Mouse (Mus musculus) midbrain, embryonic 13.5 days (tissue): ENCODE data around the gene Zmynd10. TPM values are rescaled to one million over a fixed set of nuclear protein-coding genes. Genes with fewer than 3 reads are reported as not detected.

ENCODE experiments used
- ATAC-seq: fragments of 200-750 bp; cut with Nextera tagmentation; 2 replicates; pipeline ENCODE4 v1.8.0; 2017; ENCODE audit warnings: mild to moderate bottlenecking, moderate TSS enrichment, moderate library complexity
- H3K27ac ChIP-seq: fragments of 300-500 bp; sonication (generic); 2 replicates; pipeline ENCODE4 v1.5.1; 2015; ENCODE audit warnings: inconsistent platforms, mild to moderate bottlenecking, moderate library complexity
- H3K27me3 ChIP-seq: fragments of 300-500 bp; sonication (generic); 2 replicates; pipeline ENCODE4 v1.6.1; 2015; ENCODE audit warnings: mild to moderate bottlenecking, inconsistent platforms
- H3K36me3 ChIP-seq: fragments of 300-500 bp; sonication (generic); 2 replicates; pipeline ENCODE4 v1.6.1; 2015; ENCODE audit warnings: mild to moderate bottlenecking, inconsistent platforms
- H3K4me1 ChIP-seq: fragments of 300-500 bp; sonication (generic); replicated peaks from 2 replicates; pipeline ENCODE4 v1.6.1; 2015; ENCODE audit warnings: inconsistent platforms
- H3K4me2 ChIP-seq: fragments of 300-500 bp; sonication (generic); replicated peaks from 2 replicates; pipeline ENCODE4 v1.6.1; 2015; ENCODE audit warnings: moderate library complexity, mild to moderate bottlenecking, inconsistent platforms
- H3K4me3 ChIP-seq: fragments of 300-500 bp; sonication (generic); replicated peaks from 2 replicates; pipeline ENCODE4 v1.5.1; 2015; ENCODE audit warnings: mild to moderate bottlenecking, inconsistent platforms
- H3K9ac ChIP-seq: fragments of 300-500 bp; sonication (generic); replicated peaks from 2 replicates; pipeline ENCODE4 v1.6.1; 2015; ENCODE audit warnings: mild to moderate bottlenecking, inconsistent platforms
- H3K9me3 ChIP-seq: fragments of 300-500 bp; sonication (generic); 2 replicates; pipeline ENCODE4 v1.6.1; 2016; ENCODE audit warnings: mild to moderate bottlenecking, inconsistent platforms
- WGBS: fragments of 180-500 bp; shearing (Covaris S2); methylation state at CpG from one replicate; pipeline ENCODE4 v1.1.7; 2015; 5-methylcytosine and 5-hydroxymethylcytosine counted together
- polyA plus RNA-seq: library from polyadenylated mRNA; unstranded; fragments of >200 nt; fragmentation: Nextera tagmentation; extraction: Ambion mirVana; gene quantifications from 2 replicates; pipeline ENCODE4 v1.2.1, GENCODE M21; 2015

Zmynd10 gene
- polyA plus RNA-seq, 1 experiment from 2014 or later, result 1.5 TPM

GRCm38 (mm10) chr9:107575579-107576356 is 28.7 kb downstream of the Zmynd10 start:
- Histone ChIP-seq H3K36me3 (peaks cover 38% of the 10 kb centered on the region), H3K27ac (peak overlapping the region; percentile 15; the same call in 1 of the 2 replicates), H3K9me3 (no peaks in the 10 kb centered on the region), H3K4me1 (peaks cover 55% of the 10 kb centered on the region), H3K27me3 (no peaks in the 10 kb centered on the region), H3K9ac (no peak overlapping the region), H3K4me3 (no peak overlapping the region), H3K4me2 (no peak overlapping the region)
- WGBS, result 92% methylated on average over 14 of the region's 14 CpGs
- ATAC-seq, result no peak

- Histone ChIP-seq H3K36me3 (peaks cover 30% of the 10 kb centered on the region), H3K4me1 (peaks cover 55% of the 10 kb centered on the region), H3K9ac (peak within 1 kb of the TSS; percentile 42), H3K27ac (peak within 1 kb of the TSS; percentile 22), H3K9me3 (no peaks in the 10 kb centered on the region), H3K4me3 (peak within 1 kb of the TSS; percentile 27), H3K27me3 (no peaks in the 10 kb centered on the region), H3K4me2 (peak within 1 kb of the TSS; percentile 44)
- peak; percentile 59; the same call in 1 of the 2 replicates for ATAC-seq
- WGBS, result 28% methylated on average over 16 of the region's 16 CpGs
Observed at GRCm38 (mm10) chr9:107576357-107577107, 29.4 kb downstream of the Zmynd10 start, which contains the start of gene Hyal1. Gene Hyal1, plus strand, starts transcription at chr9:107576927.

- Histone ChIP-seq H3K4me2 (no peak overlapping the region), H3K4me3 (no peak overlapping the region), H3K27ac (no peak overlapping the region), H3K9ac (no peak overlapping the region), H3K9me3 (no peaks in the 10 kb centered on the region), H3K36me3 (peaks cover 22% of the 10 kb centered on the region), H3K4me1 (peaks cover 50% of the 10 kb centered on the region), H3K27me3 (no peaks in the 10 kb centered on the region)
- ATAC-seq, result no peak
- WGBS, result 94% methylated on average over 10 of the region's 10 CpGs
Observed at GRCm38 (mm10) chr9:107577871-107578270, 30.8 kb downstream of the Zmynd10 start.

- no peak within 1 kb of the TSS for H3K4me3 ChIP-seq
- no peak for ATAC-seq
- no peaks in the 10 kb centered on the region for H3K9me3 ChIP-seq
- WGBS, result 81% methylated on average over 3 of the region's 3 CpGs
- peaks cover 50% of the 10 kb centered on the region for H3K4me1 ChIP-seq
- H3K27ac ChIP-seq, result no peak within 1 kb of the TSS
- H3K27me3 ChIP-seq, result no peaks in the 10 kb centered on the region
- no peak within 1 kb of the TSS for H3K4me2 ChIP-seq
- H3K9ac ChIP-seq, result peak within 1 kb of the TSS; percentile 1; the same call in 1 of the 2 replicates
- H3K36me3 ChIP-seq, result peaks cover 22% of the 10 kb centered on the region
Observed at GRCm38 (mm10) chr9:107578587-107578986, 31.5 kb downstream of the Zmynd10 start, which contains the start of gene Naa80. Gene Naa80, plus strand, starts transcription at chr9:107578887.

GRCm38 (mm10) chr9:107579023-107579900 is 32.2 kb downstream of the Zmynd10 start:
- H3K27ac ChIP-seq, result no peak overlapping the region
- H3K4me2 ChIP-seq, result no peak overlapping the region

GRCm38 (mm10) chr9:107580501-107581317 is 33.6 kb downstream of the Zmynd10 start, which contains the start of gene Hyal3:
Gene Hyal3, plus strand, starts transcription at chr9:107580818.
- Histone ChIP-seq H3K36me3 (peaks cover 17% of the 10 kb centered on the region), H3K4me2 (peak within 1 kb of the TSS; percentile 97), H3K27ac (peak within 1 kb of the TSS; percentile 80), H3K4me3 (peak within 1 kb of the TSS; percentile 60), H3K9me3 (no peaks in the 10 kb centered on the region), H3K27me3 (no peaks in the 10 kb centered on the region), H3K4me1 (peaks cover 50% of the 10 kb centered on the region), H3K9ac (peak within 1 kb of the TSS; percentile 78)
- under 1% methylated on average over 32 of the region's 32 CpGs for WGBS
- ATAC-seq, result peak; percentile 82

More at GRCm38 (mm10) chr9:107579023-107579900, 32.2 kb downstream of the Zmynd10 start:
- H3K9ac ChIP-seq, result peak overlapping the region; percentile 1; the same call in 1 of the 2 replicates
- no peaks in the 10 kb centered on the region for H3K27me3 ChIP-seq
- H3K9me3 ChIP-seq, result no peaks in the 10 kb centered on the region
- no peak for ATAC-seq
- H3K36me3 ChIP-seq, result peaks cover 22% of the 10 kb centered on the region
- peaks cover 50% of the 10 kb centered on the region for H3K4me1 ChIP-seq
- 94% methylated on average over 14 of the region's 14 CpGs for WGBS
- no peak overlapping the region for H3K4me3 ChIP-seq

- Histone ChIP-seq H3K9me3 (no peaks in the 10 kb centered on the region), H3K4me1 (peaks cover 48% of the 10 kb centered on the region), H3K4me2 (peak overlapping the region; percentile 97), H3K27ac (no peak overlapping the region), H3K9ac (peak overlapping the region; percentile 78), H3K4me3 (peak overlapping the region; percentile 60), H3K36me3 (peaks cover 17% of the 10 kb centered on the region), H3K27me3 (no peaks in the 10 kb centered on the region)
- no peak for ATAC-seq
- 84% methylated on average over 4 of the region's 4 CpGs for WGBS
Observed at GRCm38 (mm10) chr9:107581584-107581983, 34.5 kb downstream of the Zmynd10 start.

GRCm38 (mm10) chr9:107582509-107583062 is 35.5 kb downstream of the Zmynd10 start:
- peaks cover 41% of the 10 kb centered on the region for H3K4me1 ChIP-seq
- 91% methylated on average over 7 of the region's 7 CpGs for WGBS
- peaks cover 17% of the 10 kb centered on the region for H3K36me3 ChIP-seq
- ATAC-seq, result no peak
- H3K9ac ChIP-seq, result 0 out of 2 replicates have a peak overlapping the region, but pooled peaks have one; percentile 32
- no peaks in the 10 kb centered on the region for H3K27me3 ChIP-seq
- 0 out of 2 replicates have a peak overlapping the region, but pooled peaks have one; percentile 0 for H3K4me2 ChIP-seq
- H3K27ac ChIP-seq, result no peak overlapping the region
- no peaks in the 10 kb centered on the region for H3K9me3 ChIP-seq
- H3K4me3 ChIP-seq, result no peak overlapping the region

GRCm38 (mm10) chr9:107583174-107583573 is 36.1 kb downstream of the Zmynd10 start:
- H3K4me1 ChIP-seq, result peaks cover 41% of the 10 kb centered on the region
- ATAC-seq, result no peak
- WGBS, result 92% methylated on average over 14 of the region's 14 CpGs
- no peak overlapping the region for H3K4me2 ChIP-seq
- H3K27ac ChIP-seq, result no peak overlapping the region
- H3K36me3 ChIP-seq, result peaks cover 17% of the 10 kb centered on the region
- H3K9ac ChIP-seq, result no peak overlapping the region
- H3K9me3 ChIP-seq, result no peaks in the 10 kb centered on the region
- no peak overlapping the region for H3K4me3 ChIP-seq
- H3K27me3 ChIP-seq, result no peaks in the 10 kb centered on the region

- Histone ChIP-seq H3K4me1 (peaks cover 24% of the 10 kb centered on the region), H3K36me3 (peaks cover 35% of the 10 kb centered on the region), H3K4me2 (no peak overlapping the region), H3K4me3 (no peak overlapping the region), H3K9me3 (no peaks in the 10 kb centered on the region), H3K27me3 (no peaks in the 10 kb centered on the region), H3K9ac (no peak overlapping the region), H3K27ac (no peak overlapping the region)
- 92% methylated on average over 5 of the region's 5 CpGs for WGBS
- no peak for ATAC-seq
Observed at GRCm38 (mm10) chr9:107586504-107586903, 39.4 kb downstream of the Zmynd10 start.
